Mouse (Mus musculus) frontal cortex, postnatal 14 days (tissue): ENCODE data around the gene Samd3.

Source experiments
- DNase-seq, 2 experiments: peaks; one replicate each; pipeline ENCODE4 v3.0.0; 2022; ENCODE audit warnings: low spot score in 2 of 2

Gene Samd3

GRCm38 (mm10) chr10:26303485-26303884, 74.0 kb downstream of the Samd3 start:
- no peak for DNase-seq

- no peak for DNase-seq
Measured at GRCm38 (mm10) chr10:26314327-26314726, 84.8 kb downstream of the Samd3 start.

- DNase-seq = no peak
Measured at GRCm38 (mm10) chr10:26320679-26321078, 91.2 kb downstream of the Samd3 start.
